ENCODE assay signal across 12 mouse cellular contexts in genomic region chr5:18687341-18687740, GRCm38 (mm10).
"Had no signal": no experiment of that assay in that cellular context is flagged by ENCODE, and none has a peak within 500 bp of the region (broad histone marks: within the 10 kb centered on the region; RNA-seq: fewer than 3 reads in every experiment).

No protein-coding gene starts in this region.

- DNase-seq: liver, postnatal 0 days; lung, adult 2 months; lung, postnatal 14 days; lung, postnatal 36 days; retina, postnatal 1 day; right cerebral cortex, adult 18-20 months; right cerebral cortex, postnatal 25 days; right cerebral cortex, postnatal 4 days; spleen, adult 18-20 months; thymus, adult 2 months; thymus, postnatal 25 days; thymus, postnatal 4 days had no signal
